Mouse (Mus musculus) lung, postnatal 10 days (tissue): ENCODE measurements around the gene Psme2.

Source experiments
- DNase-seq: peaks from one replicate; pipeline ENCODE4 v3.0.0; 2021

The Psme2 gene

DNA sequence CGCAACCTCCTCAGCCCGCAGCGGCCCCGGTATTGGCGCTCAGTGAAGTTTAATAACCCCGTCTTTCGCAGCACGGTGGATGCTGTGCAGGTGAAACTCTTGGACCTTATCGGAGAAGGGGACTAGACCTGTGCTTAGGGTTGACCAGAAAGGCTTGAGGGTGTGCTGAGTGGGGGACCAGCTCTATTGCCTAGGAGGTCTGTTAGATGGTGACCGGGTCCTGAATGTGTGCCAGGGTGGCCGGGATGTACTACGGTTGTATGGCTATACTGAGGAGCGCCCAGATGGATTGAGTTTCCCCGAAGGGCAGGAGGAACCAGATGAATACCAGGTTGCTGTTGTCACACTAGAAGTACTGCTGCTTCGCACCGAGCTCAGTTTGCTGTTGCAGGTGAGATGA, 1.3 kb upstream of the Psme2 start:
- DNase-seq: peak; percentile 30

- DNase-seq: peak; percentile 98
These were observed 498 bp upstream of the Psme2 start, which contains the start of gene Rnf31 for GRCm38 (mm10) chr14:55591331-55591891. Rnf31 (plus strand) TSS chr14:55591708.

DNA sequence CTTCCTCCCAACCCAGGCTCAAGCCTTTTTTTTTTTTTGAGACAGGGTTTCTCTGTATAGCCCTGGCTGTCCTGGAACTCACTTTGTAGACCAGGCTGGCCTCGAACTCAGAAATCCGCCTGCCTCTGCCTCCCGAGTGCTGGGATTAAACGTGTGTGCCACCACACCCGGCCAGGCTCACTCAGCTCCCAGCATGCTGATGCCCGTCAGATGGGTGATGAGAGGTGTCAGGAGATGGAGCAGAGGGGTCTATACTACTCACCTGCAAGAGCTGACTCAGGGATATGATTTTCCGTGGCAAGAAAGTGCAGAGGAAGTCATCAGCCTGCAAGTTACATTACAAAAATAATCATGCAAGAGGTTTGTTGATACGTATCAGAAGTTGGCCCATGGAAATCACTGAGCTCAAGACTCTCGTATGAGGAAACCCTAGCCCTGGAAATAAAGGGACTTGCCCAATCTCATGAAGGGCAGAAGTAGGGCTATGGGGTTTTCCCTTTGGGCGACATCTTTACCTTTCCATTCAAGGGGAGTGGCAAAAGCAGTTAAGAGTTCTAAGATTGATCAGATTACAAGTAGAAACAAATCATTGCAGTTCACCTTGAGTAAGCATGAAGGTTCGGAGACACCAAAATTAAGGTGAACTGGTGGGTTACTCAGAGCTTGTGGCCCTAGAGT, 1.0 kb downstream of the Psme2 start:
- DNase-seq: no peak

DNA sequence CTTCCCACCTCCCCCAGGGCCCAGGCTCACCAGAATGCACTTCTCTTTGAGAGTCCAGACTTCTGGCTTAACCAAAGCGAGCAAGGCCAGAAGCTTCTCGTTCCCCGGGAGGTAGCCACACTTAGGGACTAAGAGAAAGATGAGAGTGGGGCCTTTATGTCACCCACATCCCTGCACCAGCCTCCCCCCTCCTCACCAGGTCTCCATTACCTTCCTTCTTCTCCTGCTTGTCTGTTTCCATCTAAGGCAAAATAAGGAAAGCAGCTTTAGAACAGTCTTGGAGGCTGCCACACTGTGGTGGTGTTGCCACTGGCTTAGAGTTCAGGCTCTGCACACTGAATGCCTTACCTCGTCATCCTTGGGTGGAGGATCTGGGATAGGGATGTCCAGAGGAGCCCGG, 1.6 kb downstream of the Psme2 start:
- DNase-seq: no peak

- no peak for DNase-seq
These were observed 4.8 kb downstream of the Psme2 start for GRCm38 (mm10) chr14:55586149-55586548.

- no peak for DNase-seq
These were observed 5.3 kb downstream of the Psme2 start for GRCm38 (mm10) chr14:55585566-55585960.

GRCm38 (mm10) chr14:55584702-55585565, 6.0 kb downstream of the Psme2 start, which contains the start of gene Emc9:
Emc9 (minus strand) TSS chr14:55585302.
- peak; percentile 88 for DNase-seq

DNA sequence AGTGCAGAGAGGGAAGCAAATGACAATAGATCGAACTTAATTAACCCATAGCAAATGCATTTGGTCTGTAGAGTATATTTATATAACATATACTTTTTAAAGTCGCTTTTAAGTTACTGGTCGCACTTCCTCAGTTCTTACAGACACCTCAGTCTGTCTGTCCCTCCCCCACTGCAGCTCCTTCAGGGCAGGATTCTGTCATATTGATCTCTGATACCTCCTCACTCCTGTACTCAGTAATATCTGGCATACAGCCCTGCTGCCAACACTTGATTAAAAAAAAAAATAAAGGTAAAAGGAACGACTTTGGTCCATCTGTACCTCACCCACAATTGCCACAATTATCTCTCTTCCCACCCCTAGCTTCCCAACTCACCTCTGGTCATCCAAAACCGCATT, 6.6 kb downstream of the Psme2 start:
- DNase-seq: no peak

DNA sequence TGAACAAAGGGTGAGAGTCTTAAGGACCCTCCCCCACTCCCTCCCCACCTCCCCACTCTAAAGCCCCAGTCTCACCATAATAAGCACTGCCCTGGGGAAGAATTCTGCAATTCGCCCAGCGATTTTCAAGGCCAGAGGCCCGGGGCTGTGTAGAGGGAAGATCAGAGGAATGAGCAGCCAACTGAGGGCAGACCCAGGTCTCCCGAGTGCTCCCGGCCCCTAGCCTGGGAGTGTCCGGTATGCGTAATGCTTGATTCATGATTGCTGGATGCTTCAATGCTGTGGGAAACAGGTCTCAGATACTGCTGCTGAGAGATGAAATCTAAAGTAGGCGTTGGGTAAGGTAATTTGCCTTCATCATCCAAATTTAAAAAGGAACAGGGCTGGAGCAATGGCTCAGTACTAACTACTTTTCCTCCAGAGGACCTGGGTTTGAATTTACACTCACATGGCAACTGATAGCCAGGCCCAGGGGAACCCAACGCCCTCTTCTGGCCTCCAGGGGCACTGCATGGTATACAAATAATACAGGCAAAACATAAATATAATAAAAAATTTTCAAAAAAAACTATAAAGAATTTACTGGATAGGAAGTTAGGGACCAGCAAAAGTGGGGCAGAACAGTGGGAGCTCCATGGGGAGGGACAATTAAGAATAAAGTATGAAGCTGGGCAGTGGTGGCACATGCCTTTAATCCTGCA, 8.8 kb downstream of the Psme2 start:
- DNase-seq: no peak

GRCm38 (mm10) chr14:55580731-55581130, 10.2 kb downstream of the Psme2 start:
- no peak for DNase-seq

DNA sequence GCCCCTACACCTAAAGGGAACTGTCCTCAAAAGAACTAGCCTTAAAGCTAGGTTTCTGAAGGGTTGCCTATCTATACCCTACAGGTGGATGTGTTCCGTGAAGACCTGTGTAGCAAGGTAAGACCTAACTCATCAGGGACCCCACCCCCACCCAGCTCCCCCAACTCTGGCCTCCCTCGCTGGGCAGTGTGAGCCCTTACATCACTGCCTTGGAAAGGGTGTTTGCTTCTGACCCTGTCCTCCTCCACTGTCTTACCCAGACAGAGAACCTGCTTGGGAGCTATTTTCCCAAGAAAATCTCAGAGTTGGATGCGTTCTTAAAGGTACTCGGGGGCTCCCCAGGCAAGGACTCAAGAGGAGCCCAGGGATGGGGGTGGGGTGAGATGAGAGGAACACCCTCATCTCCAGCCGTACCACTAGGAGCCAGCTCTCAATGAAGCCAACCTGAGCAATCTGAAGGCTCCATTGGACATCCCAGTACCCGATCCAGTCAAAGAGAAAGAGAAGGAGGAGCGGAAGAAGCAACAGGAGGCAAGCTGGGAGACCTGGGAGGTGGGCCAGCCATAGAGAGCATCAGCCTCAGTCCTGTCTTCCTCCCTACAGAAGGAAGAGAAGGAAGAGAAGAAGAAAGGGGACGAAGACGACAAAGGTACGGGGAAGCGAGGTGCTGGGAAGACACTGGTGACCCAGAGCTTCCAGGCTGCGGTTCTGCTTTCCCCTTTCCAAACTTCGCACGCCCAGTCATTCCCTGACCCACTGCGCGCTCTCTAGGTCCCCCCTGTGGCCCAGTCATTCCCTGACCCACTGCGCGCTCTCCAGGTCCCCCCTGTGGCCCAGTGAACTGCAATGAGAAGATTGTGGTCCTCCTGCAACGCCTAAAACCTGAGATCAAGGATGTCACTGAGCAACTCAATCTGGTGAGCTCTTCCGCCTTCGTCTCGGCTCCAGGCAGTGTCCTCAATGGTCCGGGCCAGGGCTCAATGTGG, 11.1 kb downstream of the Psme2 start:
- no peak for DNase-seq

- peak; percentile 63 for DNase-seq
These were observed 12.1 kb downstream of the Psme2 start for GRCm38 (mm10) chr14:55578668-55579269.

DNA sequence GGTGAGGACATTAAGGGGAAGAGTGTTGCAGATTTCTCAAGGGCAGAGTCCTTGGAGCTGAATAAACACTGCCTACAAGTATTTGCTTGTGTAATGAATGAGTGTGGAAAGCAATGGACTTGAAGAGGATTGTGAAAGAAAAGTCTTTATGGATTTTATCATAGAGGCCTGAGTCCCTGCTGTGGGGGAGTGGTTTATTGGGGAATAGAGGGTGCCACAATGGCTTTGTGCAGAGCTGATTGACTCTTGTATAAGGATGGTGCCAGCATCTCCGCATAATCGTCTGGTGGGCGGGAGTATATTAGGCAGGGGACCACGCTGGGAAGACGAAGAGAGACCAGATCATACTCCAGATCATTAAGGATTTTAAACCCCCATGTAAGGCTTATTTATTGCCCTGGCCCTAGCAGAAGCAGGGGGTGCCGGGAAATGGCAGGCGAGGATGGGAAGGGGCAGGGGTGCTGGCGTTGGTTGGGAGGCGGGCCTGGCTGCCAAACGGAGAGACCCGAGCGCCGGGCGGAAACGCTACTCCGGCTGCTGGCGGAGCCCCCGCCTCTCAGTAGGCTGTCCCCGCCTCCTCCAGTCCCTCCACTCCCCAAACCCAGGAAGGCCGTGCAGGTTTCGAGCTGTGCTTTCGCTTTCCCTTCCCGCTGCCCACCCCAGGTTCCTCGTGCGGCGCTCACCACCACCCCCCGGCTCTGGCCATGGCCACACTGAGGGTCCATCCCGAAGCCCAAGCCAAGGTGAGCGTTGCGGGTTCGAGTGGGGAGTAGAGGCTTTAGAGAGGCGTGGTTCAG, 12.8 kb downstream of the Psme2 start, which contains the start of gene Psme1:
TSS of gene Psme1 (plus strand) at position 253 of the 797 bp plus-strand sequence.
- peak; percentile 93 for DNase-seq

DNA sequence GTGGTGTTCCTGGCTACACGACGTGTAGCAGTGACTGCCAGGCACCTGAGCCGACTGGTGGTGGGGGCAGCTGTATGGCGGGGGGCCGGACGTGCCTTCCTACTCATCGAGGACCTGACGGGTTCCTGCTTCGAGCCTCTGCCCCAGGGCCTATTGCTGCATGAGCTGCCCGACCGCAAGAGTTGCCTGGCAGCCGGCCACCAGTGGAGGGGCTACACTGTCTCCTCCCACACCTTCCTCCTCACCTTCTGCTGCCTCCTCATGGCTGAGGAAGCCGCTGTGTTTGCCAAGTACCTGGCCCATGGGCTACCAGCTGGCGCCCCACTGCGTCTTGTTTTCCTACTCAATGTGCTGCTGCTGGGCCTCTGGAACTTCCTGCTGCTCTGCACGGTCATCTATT, 14.5 kb downstream of the Psme2 start:
- peak; percentile 63 for DNase-seq

DNA sequence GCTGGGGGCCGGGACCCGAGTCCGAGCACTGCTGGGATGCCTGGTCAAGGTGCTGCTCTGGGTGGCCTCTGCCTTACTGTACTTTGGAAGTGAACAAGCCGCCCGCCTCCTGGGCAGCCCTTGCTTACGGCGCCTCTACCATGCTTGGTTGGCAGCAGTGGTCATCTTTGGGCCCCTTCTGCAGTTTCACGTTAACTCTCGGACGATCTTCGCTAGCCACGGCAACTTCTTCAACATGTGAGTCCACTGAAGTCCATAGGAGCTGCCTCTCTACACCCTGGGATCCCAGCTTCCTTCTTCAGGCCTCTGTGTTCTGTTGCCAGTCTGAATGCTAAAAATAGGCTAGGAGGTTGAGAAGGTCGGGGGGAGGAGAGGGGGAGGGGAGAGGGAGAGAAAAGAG, 15.2 kb downstream of the Psme2 start:
- no peak for DNase-seq

- no peak for DNase-seq
These were observed 15.6 kb downstream of the Psme2 start, which contains the start of gene Fitm1 for GRCm38 (mm10) chr14:55575302-55575701. Fitm1 (plus strand) TSS chr14:55575617.

GRCm38 (mm10) chr14:55571760-55572159, 19.2 kb downstream of the Psme2 start:
- DNase-seq: no peak

DNA sequence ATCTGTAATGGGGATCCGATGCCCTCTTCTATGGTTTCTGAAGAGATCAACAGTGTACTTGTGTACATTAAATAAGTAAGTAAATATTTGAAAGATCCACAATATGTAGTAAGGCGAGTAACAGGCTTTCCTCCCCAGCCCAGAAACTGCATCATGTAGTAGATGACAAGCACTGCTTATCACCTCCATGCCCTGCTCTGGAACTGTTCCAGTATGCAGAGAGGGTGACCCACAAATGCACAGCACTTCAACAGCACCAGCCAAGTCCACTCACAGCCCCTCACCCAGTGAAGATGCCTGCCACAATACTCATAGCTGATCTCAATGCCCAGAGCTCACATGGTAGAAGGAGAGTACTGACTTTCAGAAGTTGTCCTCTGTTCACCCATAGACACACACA, 20.3 kb downstream of the Psme2 start:
- DNase-seq: no peak

DNA sequence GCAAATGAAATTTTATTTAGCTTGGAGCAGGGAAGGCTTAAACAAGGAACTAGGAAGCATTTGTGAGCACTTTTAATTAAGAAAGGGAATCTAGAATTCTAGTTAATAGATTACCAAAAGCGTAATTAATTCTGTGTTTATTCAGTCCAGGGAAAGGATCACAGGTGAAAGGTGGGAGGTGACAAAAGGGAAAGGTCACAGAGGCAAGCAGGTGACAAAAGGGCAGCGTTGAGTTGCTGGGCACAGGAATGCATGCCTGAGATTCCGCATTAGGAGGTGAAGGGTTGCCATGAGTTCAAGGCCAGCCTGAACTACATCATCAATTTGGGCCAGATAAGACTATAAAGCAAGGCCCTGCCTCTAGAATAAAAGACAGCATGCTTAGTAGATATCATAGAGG, 23.4 kb downstream of the Psme2 start:
- no peak for DNase-seq

GRCm38 (mm10) chr14:55565748-55566147, 25.2 kb downstream of the Psme2 start:
- DNase-seq: no peak
